Mouse (Mus musculus) CH12.LX (cell line): ENCODE results near the gene Polr3b. TPM values are rescaled to one million over a fixed set of nuclear protein-coding genes. Genes with fewer than 3 reads are reported as not detected.

Source experiments
- DNase-seq: peaks from one replicate; pipeline ENCODE4 v3.0.0-alpha.2; 2013; ENCODE audit errors: extremely low read depth
- H3K27ac ChIP-seq: 2 replicates; pipeline ENCODE4 v1.5.1; 2012; ENCODE audit warnings: low read depth, mild to moderate bottlenecking, control low read depth, moderate library complexity; ENCODE audit not compliant: insufficient read depth
- H3K27me3 ChIP-seq: replicated peaks from 2 replicates; pipeline ENCODE3; 2012; ENCODE audit warnings: inconsistent platforms
- H3K36me3 ChIP-seq, 2 experiments: replicated peaks in 1 of 2; 2 replicates each; pipeline versions ENCODE3 to v1.6.1; 2012; ENCODE audit warnings: inconsistent platforms in 1 of 2, low read length in 1 of 2, mild to moderate bottlenecking in 1 of 2, mixed read lengths in 1 of 2, moderate library complexity in 1 of 2; ENCODE audit not compliant: control insufficient read depth in 1 of 2, insufficient read depth in 1 of 2
- H3K4me1 ChIP-seq, 2 experiments: 2 replicates each; pipeline ENCODE4 v1.6.1; 2012; ENCODE audit warnings: inconsistent platforms in 1 of 2, moderate library complexity in 1 of 2; ENCODE audit not compliant: insufficient read depth in 2 of 2, control insufficient read depth in 1 of 2
- H3K4me2 ChIP-seq: 2 replicates; pipeline ENCODE4 v1.6.1; 2012; ENCODE audit warnings: low read depth, mild to moderate bottlenecking, control low read depth; ENCODE audit not compliant: poor library complexity, insufficient read depth, severe bottlenecking
- H3K4me3 ChIP-seq, 3 experiments: fragments of 150-350 bp in 1 of 3; sonication (generic) in 1 of 3; replicated peaks in 1 of 3; 2 replicates each; pipeline versions ENCODE3 to v1.5.1; 2011 to 2012; ENCODE audit warnings: low read depth in 2 of 3, low read length in 2 of 3, mild to moderate bottlenecking in 2 of 3, moderate library complexity in 2 of 3, control low read depth in 1 of 3, improper control_type of control experiment in 1 of 3, inconsistent platforms in 1 of 3, mixed read lengths in 1 of 3; ENCODE audit not compliant: poor library complexity in 1 of 3
- H3K79me2 ChIP-seq: replicated peaks from 2 replicates; pipeline ENCODE4 v1.6.1; 2012; ENCODE audit warnings: mild to moderate bottlenecking, moderate library complexity; ENCODE audit not compliant: control insufficient read depth, poor library complexity, insufficient read depth, severe bottlenecking; ENCODE audit errors: extremely low read depth
- H3K9ac ChIP-seq: 2 replicates; pipeline ENCODE4 v1.6.1; 2012; ENCODE audit warnings: low read depth, mild to moderate bottlenecking, control low read depth, moderate library complexity; ENCODE audit not compliant: insufficient read depth
- H3K9me3 ChIP-seq: replicated peaks from 2 replicates; pipeline ENCODE3; 2012; ENCODE audit warnings: low read length, inconsistent platforms, mixed read lengths
- BHLHE40 ChIP-seq: IDR thresholded peaks from 2 replicates; pipeline ENCODE4 v1.6.1; 2011; ENCODE audit warnings: mild to moderate bottlenecking, low read depth, low read length, improper control_type of control experiment
- CHD2 ChIP-seq: IDR thresholded peaks from 2 replicates; pipeline ENCODE4 v1.6.1; 2011; ENCODE audit warnings: low read length, improper control_type of control experiment
- CTCF ChIP-seq, 2 experiments: IDR thresholded peaks in 1 of 2; conservative IDR thresholded peaks in 1 of 2; 2 replicates each; pipeline ENCODE4 v1.5.1; 2011 to 2012; ENCODE audit warnings: low read depth in 2 of 2, low read length in 2 of 2, improper control_type of control experiment in 1 of 2, inconsistent platforms in 1 of 2, mild to moderate bottlenecking in 1 of 2, moderate library complexity in 1 of 2
- E2F4 ChIP-seq: IDR thresholded peaks from 2 replicates; pipeline ENCODE4 v1.6.1; 2011; ENCODE audit warnings: low read depth, low read length, improper control_type of control experiment; ENCODE audit not compliant: insufficient replicate concordance
- ELF1 ChIP-seq: IDR thresholded peaks from 2 replicates; pipeline ENCODE4 v1.6.1; 2014; ENCODE audit warnings: low read depth, mild to moderate bottlenecking, inconsistent platforms, low read length, improper control_type of control experiment
- EP300 ChIP-seq: IDR thresholded peaks from 2 replicates; pipeline ENCODE4 v1.6.1; 2011; ENCODE audit warnings: low read length, improper control_type of control experiment
- ETS1 ChIP-seq: conservative IDR thresholded peaks from 2 replicates; pipeline ENCODE4 v1.6.1; 2012; ENCODE audit warnings: low read depth, mild to moderate bottlenecking, inconsistent platforms, low read length, improper control_type of control experiment, moderate library complexity
- GABPA ChIP-seq: IDR thresholded peaks from 2 replicates; pipeline ENCODE4 v1.6.1; 2012; ENCODE audit warnings: low read depth, low read length, improper control_type of control experiment, inconsistent platforms; ENCODE audit not compliant: insufficient replicate concordance
- IRF4 ChIP-seq: IDR thresholded peaks from 2 replicates; pipeline ENCODE4 v1.6.1; 2014; ENCODE audit warnings: low read depth, mild to moderate bottlenecking, inconsistent platforms, low read length, improper control_type of control experiment
- JUN ChIP-seq: IDR thresholded peaks from 2 replicates; pipeline ENCODE4 v1.6.1; 2011; ENCODE audit warnings: low read depth, mild to moderate bottlenecking, low read length, improper control_type of control experiment, moderate library complexity; ENCODE audit not compliant: insufficient read depth
- JUND ChIP-seq: conservative IDR thresholded peaks from 2 replicates; pipeline ENCODE4 v1.6.1; 2011; ENCODE audit warnings: low read depth, low read length, improper control_type of control experiment
- KAT2A ChIP-seq: IDR thresholded peaks from 2 replicates; pipeline ENCODE4 v1.6.1; 2012; ENCODE audit warnings: low read length, improper control_type of control experiment, inconsistent platforms; ENCODE audit not compliant: insufficient replicate concordance
- MAFK ChIP-seq: IDR thresholded peaks from 2 replicates; pipeline ENCODE4 v1.6.1; 2011; ENCODE audit warnings: low read length, improper control_type of control experiment; ENCODE audit not compliant: insufficient replicate concordance
- MAX ChIP-seq: IDR thresholded peaks from 2 replicates; pipeline ENCODE4 v1.6.1; 2011; ENCODE audit warnings: low read length, improper control_type of control experiment
- MAZ ChIP-seq: IDR thresholded peaks from 2 replicates; pipeline ENCODE4 v1.6.1; 2012; ENCODE audit warnings: low read depth, mild to moderate bottlenecking, inconsistent platforms, low read length, improper control_type of control experiment, moderate library complexity
- MEF2A ChIP-seq: IDR thresholded peaks from 2 replicates; pipeline ENCODE4 v1.6.1; 2014; ENCODE audit warnings: low read depth, mild to moderate bottlenecking, inconsistent platforms, low read length, improper control_type of control experiment, borderline replicate concordance
- MXI1 ChIP-seq: IDR thresholded peaks from 2 replicates; pipeline ENCODE4 v1.6.1; 2011; ENCODE audit warnings: mild to moderate bottlenecking, low read depth, low read length, improper control_type of control experiment
- MYC ChIP-seq: IDR thresholded peaks from 2 replicates; pipeline ENCODE4 v1.6.1; 2011; ENCODE audit warnings: low read depth, mild to moderate bottlenecking, improper control_type of control experiment, low read length
- NELFE ChIP-seq: IDR thresholded peaks from 2 replicates; pipeline ENCODE4 v1.6.1; 2011; ENCODE audit warnings: low read depth, low read length, improper control_type of control experiment
- NRF1 ChIP-seq: IDR thresholded peaks from 2 replicates; pipeline ENCODE4 v1.6.1; 2014; ENCODE audit warnings: low read depth, mild to moderate bottlenecking, inconsistent platforms, low read length, improper control_type of control experiment, moderate library complexity
- PAX5 ChIP-seq: IDR thresholded peaks from 2 replicates; pipeline ENCODE4 v1.6.1; 2012; ENCODE audit warnings: low read length, inconsistent platforms, mixed read lengths
- POLR2A ChIP-seq: IDR thresholded peaks from 2 replicates; pipeline ENCODE4 v1.6.1; 2011; ENCODE audit warnings: low read depth, mild to moderate bottlenecking, improper control_type of control experiment, low read length
- POLR2AphosphoS2 ChIP-seq: IDR thresholded peaks from 2 replicates; pipeline ENCODE4 v1.6.1; 2011; ENCODE audit warnings: low read depth, low read length, improper control_type of control experiment
- RAD21 ChIP-seq: IDR thresholded peaks from 2 replicates; pipeline ENCODE4 v1.6.1; 2011; ENCODE audit warnings: low read depth, mild to moderate bottlenecking, low read length, improper control_type of control experiment, moderate library complexity
- RCOR1 ChIP-seq: conservative IDR thresholded peaks from 2 replicates; pipeline ENCODE4 v1.6.1; 2012; ENCODE audit warnings: low read depth, mild to moderate bottlenecking, inconsistent platforms, low read length, improper control_type of control experiment
- SIN3A ChIP-seq: IDR thresholded peaks from 2 replicates; pipeline ENCODE4 v1.6.1; 2012; ENCODE audit warnings: low read length, improper control_type of control experiment, inconsistent platforms
- SMC3 ChIP-seq: IDR thresholded peaks from 2 replicates; pipeline ENCODE4 v1.6.1; 2011; ENCODE audit warnings: low read depth, low read length, improper control_type of control experiment
- TBP ChIP-seq: conservative IDR thresholded peaks from 2 replicates; pipeline ENCODE4 v1.6.1; 2011; ENCODE audit warnings: low read depth, low read length, improper control_type of control experiment
- TCF12 ChIP-seq: IDR thresholded peaks from 2 replicates; pipeline ENCODE4 v1.6.1; 2014; ENCODE audit warnings: low read depth, mild to moderate bottlenecking, inconsistent platforms, low read length, improper control_type of control experiment
- UBTF ChIP-seq: IDR thresholded peaks from 2 replicates; pipeline ENCODE4 v1.6.1; 2012; ENCODE audit warnings: low read depth, mild to moderate bottlenecking, inconsistent platforms, low read length, improper control_type of control experiment, moderate library complexity
- USF1 ChIP-seq: IDR thresholded peaks from 2 replicates; pipeline ENCODE4 v1.6.1; 2014; ENCODE audit warnings: low read depth, mild to moderate bottlenecking, inconsistent platforms, low read length, improper control_type of control experiment
- USF2 ChIP-seq: conservative IDR thresholded peaks from 2 replicates; pipeline ENCODE4 v1.6.1; 2011; ENCODE audit warnings: low read depth, low read length, improper control_type of control experiment
- ZC3H11A ChIP-seq: IDR thresholded peaks from 2 replicates; pipeline ENCODE4 v1.6.1; 2012; ENCODE audit warnings: low read depth, mild to moderate bottlenecking, inconsistent platforms, low read length, improper control_type of control experiment
- ZKSCAN1 ChIP-seq: IDR thresholded peaks from 2 replicates; pipeline ENCODE4 v1.6.1; 2012; ENCODE audit warnings: low read depth, inconsistent platforms, low read length, improper control_type of control experiment, borderline replicate concordance
- ZMIZ1 ChIP-seq: IDR thresholded peaks from 2 replicates; pipeline ENCODE4 v1.6.1; 2012; ENCODE audit warnings: low read depth, mild to moderate bottlenecking, inconsistent platforms, low read length, improper control_type of control experiment
- ZNF384 ChIP-seq: IDR thresholded peaks from 2 replicates; pipeline ENCODE4 v1.6.1; 2012; ENCODE audit warnings: low read depth, low read length, improper control_type of control experiment, inconsistent platforms
- dilution Hi-C: fragments of 300-500 bp; cut with MboI; formaldehyde crosslinking; loops from 2 replicates; pipeline ENCODE4 v1.14.3; 2020; ENCODE audit warnings: low sequenced_read_pairs; ENCODE audit not compliant: extremely low pct_unique_long_range_greater_than_20kb, extremely low pct_ligation_motif_present
- in situ Hi-C: fragments of 300-500 bp; cut with MboI; formaldehyde crosslinking; loops from 3 replicates; pipeline ENCODE4 v1.14.3; 2019; ENCODE audit warnings: low sequenced_read_pairs, low pct_ligation_motif_present, low pct_unique_long_range_greater_than_20kb, mixed read lengths
- polyA plus RNA-seq: library from polyadenylated mRNA; unstranded; fragments of >175 nt; gene quantifications from 2 replicates; pipeline ENCODE4 v1.2.1, GENCODE M21; 2012; ENCODE audit warnings: low read depth; ENCODE audit not compliant: insufficient read length
- total RNA-seq, 2 experiments: library from RNA; depleted of rRNA; stranded (reverse); fragments of 300-350 nt in 1 of 2; fragments of >200 nt in 1 of 2; gene quantifications; 2 replicates each; pipeline ENCODE4 v1.2.3; 2012 to 2014

Polr3b gene
- 13.0 and 14.1 TPM in 2 replicates for total RNA-seq (2012; rRNA removed)
- 15.5 and 16.3 TPM in 2 replicates for total RNA-seq (2014; rRNA removed)
- 20.8 and 26.5 TPM in 2 replicates for polyA plus RNA-seq

DNA sequence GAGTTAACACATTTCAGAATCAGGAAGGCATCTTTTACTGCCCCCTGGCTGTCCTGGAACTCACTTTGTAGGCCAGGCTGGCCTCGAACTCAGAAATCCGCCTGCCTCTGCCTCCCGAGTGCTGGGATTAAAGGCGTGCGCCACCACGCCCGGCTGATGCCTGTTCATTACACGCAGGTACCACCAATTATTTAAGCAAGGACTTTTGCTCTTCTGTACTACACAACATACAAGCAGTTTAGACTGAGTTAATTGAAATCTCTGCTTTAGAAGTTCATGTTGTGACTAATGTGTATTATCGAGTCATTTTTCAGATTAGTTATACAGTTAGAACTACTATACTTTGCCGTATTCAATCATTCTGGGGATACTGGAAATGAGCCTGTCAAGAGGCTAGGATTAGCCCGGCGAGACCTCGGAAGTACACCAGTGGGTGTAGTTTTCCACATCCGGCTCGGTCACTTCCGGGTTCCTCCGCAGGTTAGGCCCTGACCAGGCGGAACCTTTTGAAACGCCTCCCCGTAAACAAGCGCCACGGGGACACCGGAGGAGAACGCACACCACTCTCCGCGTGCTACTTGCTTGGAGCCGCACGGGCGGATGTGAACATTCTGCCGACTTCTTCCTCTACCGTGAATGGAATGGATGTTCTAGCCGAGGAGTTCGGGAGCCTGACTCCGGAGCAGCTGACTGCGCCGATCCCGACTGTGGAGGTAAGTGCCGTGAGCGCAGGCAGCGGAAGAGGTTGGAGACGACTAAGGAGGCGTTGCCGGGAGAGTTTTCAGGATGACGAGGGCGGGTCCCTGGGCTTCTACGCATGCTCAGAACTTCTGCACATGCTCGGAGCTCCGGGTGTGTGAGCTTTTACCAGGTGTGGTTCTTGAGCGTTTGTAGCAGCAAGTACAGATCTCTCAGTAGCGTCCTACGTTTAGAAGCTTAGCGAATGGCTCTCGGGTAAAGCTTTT, at the start of gene Polr3b:
Gene Polr3b (plus strand): TSS at position 467 of the 965 bp plus-strand sequence.
- H3K4me1 ChIP-seq, result peaks cover 4 to 19% of the 10 kb centered on the region in 2 experiments; a peak in 2 of 4 replicates
- no peaks in the 10 kb centered on the region for H3K27me3 ChIP-seq
- in situ Hi-C loops, result no loop called here
- no peaks in the 10 kb centered on the region; the same call in 1 of the 2 replicates for H3K79me2 ChIP-seq
- H3K4me2 ChIP-seq, result peak within 1 kb of the TSS; percentile 77
- peak within 1 kb of the TSS; percentile 73 for H3K9ac ChIP-seq
- no peaks in the 10 kb centered on the region for H3K9me3 ChIP-seq
- H3K36me3 ChIP-seq, result peaks cover 0 to 22% of the 10 kb centered on the region in 2 experiments
- H3K27ac ChIP-seq, result peak within 1 kb of the TSS; percentile 85
- peak; percentile 97 for DNase-seq
- H3K4me3 ChIP-seq, result peak within 1 kb of the TSS; percentile 72 to 98 (median 85)
- dilution Hi-C loops, result no loop called here
- TF ChIP-seq ZKSCAN1, result no peak
- peak; percentile 99 for TF ChIP-seq SIN3A
- no peak; the same call in 1 of the 2 replicates for TF ChIP-seq MAZ
- peak; percentile 92 for TF ChIP-seq POLR2A
- peak; percentile 84 for TF ChIP-seq NRF1
- peak; percentile 77; the same call in 1 of the 2 replicates for TF ChIP-seq MEF2A
- no peak; the same call in 1 of the 2 replicates for TF ChIP-seq USF2
- no peak; the same call in 1 of the 2 replicates for TF ChIP-seq GABPA
- TF ChIP-seq BHLHE40, result peak; percentile 93
- peak; percentile 5 for TF ChIP-seq RAD21
- TF ChIP-seq ELF1, result peak; percentile 99
- peak; percentile 26; the same call in 1 of the 2 replicates for TF ChIP-seq JUND
- peak; percentile 68; the same call in 1 of the 2 replicates for TF ChIP-seq IRF4
- TF ChIP-seq JUN, result no peak
- peak; percentile 90 for TF ChIP-seq ZMIZ1
- TF ChIP-seq UBTF, result 0 out of 2 replicates have a peak, but pooled peaks have one; percentile 51
- no peak for TF ChIP-seq ZC3H11A
- peak; percentile 96 for TF ChIP-seq NELFE
- TF ChIP-seq E2F4, result 0 out of 2 replicates have a peak, but pooled peaks have one; percentile 52
- TF ChIP-seq PAX5, result no peak
- peak; percentile 99 for TF ChIP-seq MXI1
- TF ChIP-seq EP300, result no peak
- peak; percentile 98 for TF ChIP-seq MAX
- TF ChIP-seq TCF12, result peak; percentile 77
- TF ChIP-seq RCOR1, result peak; percentile 91
- TF ChIP-seq POLR2AphosphoS2, result peak; percentile 68
- TF ChIP-seq KAT2A, result peak; percentile 90; the same call in 1 of the 2 replicates
- TF ChIP-seq USF1, result no peak
- TF ChIP-seq MAFK, result peak; percentile 10; the same call in 1 of the 2 replicates
- peak; percentile 98 for TF ChIP-seq MYC
- TF ChIP-seq ZNF384, result no peak
- peak; percentile 19; the same call in 1 of the 2 replicates for TF ChIP-seq SMC3
- peak; percentile 92 for TF ChIP-seq CHD2
- TF ChIP-seq TBP, result peak; percentile 87
- peak; percentile 58 for TF ChIP-seq ETS1
- TF ChIP-seq CTCF (conservative IDR thresholded peaks at IDR 0.05 in 1 of 2, IDR thresholded peaks at IDR 0.05 in 1 of 2; ENCODE audit: low read depth in 2 of 2, low read length in 2 of 2), result peak in 1 of 2 experiments; percentile 37; a peak in 2 of 4 replicates
